Mouse (Mus musculus): ENCODE data around the gene Nr1h4.
"Not testable (repeated sequence)": the region's sequence is repeated elsewhere in the genome, so short reads cannot be mapped to it uniquely, and the experiment has no call there.

Nr1h4 gene

GRCm38 (mm10) chr10:89532929-89533727 is at the start of gene Nr1h4:
Gene Nr1h4 (minus strand): TSS chr10:89533585.
- DNase-seq, result no peak

DNA sequence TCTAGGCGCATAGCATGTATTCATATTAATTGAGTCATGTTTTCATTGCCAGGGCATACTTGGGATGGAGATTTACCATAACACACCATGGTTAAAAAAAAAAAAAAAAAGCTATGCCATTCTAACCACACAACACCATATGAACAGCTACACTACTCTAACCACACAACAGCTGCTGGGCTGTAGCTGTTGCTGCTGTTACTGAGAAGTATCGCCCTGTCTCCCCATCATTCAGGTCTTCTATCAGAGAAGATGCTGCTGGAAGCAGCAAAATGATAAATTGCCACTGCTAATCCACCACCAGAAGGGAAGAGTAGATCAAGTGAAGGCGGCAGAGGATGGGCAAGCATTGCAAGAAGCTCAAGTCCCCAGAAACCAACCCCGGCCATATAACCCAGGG is 45.4 kb upstream of the Nr1h4 start:
- DNase-seq, result no peak

DNA sequence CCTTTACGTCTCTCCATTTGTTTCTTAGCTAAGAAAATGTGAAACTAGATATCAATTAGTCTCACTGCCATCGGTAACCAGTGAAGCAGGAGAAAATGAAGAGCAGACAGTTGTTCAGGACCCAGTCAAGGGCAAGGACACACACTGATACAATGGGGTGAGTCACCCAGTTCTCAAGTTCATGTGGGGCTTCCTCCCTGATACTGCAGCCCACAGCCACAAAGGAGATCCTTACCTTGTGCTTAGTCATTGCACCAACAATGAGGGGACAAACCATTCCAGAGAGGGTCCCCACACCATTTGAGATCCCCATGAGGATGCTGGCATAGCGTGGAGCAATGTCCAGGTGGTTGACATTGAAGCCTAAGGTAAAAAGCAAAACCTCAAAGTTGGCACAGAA is 44.3 kb upstream of the Nr1h4 start:
- DNase-seq, result no peak

DNA sequence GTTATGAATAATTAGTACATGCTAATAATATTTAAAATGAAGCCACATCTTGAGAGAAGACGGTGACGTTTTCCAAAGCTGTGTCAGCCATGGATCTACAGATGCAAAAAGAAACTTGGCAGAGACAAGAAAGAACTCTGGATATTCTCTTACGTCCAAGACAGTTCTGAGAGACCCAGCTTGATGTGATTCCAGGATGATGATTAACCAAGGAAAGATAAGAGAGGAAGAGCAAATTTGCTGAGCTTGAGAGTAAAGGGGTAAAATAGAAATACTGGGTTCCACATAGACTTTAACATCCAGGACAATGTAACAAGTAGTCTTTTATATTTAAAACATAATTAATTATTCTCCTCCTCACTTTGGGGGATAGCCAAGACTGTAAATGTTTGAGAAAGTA is 40.0 kb upstream of the Nr1h4 start:
- no peak for DNase-seq

- no peak for DNase-seq
Measured at GRCm38 (mm10) chr10:89572946-89573345, 39.6 kb upstream of the Nr1h4 start.

DNA sequence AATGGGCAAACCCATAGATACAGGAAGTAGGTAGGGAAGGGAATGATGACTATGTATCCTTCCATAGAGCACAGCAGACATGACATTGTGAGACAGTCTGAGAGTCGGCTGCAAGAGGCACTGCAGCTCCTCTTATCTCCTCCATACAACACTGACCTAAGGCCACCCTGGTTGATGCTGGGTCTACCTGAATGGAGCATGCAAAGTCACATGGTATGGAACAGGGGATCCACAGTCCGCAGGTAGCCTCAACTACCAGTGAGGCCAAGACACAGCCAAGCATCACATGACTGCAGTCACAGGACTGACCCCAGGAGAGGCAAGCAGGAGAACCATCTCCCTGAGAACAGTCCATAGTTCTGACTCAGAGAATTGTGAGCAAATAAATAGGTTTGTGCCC is 34.0 kb upstream of the Nr1h4 start:
- DNase-seq, result no peak

DNA sequence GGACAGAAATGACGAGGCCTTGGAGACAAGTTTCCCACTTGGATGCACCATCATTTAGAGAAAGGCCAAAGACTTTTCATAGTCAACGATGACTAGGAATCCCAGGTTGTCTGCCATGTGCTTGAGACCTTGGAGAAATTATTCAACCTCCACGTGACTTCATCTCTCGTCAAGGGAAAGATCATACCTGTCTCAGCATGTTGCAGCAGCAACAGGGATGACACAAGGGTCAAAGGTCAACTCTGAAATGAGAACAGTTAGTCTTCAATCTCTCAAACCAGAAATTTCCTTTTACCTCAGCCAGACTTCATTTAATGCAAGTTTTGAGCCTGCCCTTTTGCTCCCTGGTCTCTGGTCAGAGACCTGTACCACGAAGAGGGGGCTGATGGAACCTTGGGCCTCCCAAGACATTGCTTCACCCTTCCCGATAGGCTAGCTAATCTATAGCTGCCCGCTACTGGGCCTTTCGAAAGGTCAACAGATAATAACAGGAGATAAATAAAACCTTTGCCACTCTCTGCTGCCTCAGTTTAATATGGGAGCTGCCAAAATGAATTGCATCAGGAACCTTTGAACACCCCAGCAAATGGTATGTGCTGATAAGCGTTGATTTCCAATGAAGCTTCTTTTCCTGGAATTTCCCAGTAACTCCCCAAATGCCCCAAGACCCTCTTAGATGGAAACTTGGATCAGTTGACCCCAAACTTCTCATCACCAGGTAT is 32.1 kb upstream of the Nr1h4 start:
- DNase-seq, result no peak

DNA sequence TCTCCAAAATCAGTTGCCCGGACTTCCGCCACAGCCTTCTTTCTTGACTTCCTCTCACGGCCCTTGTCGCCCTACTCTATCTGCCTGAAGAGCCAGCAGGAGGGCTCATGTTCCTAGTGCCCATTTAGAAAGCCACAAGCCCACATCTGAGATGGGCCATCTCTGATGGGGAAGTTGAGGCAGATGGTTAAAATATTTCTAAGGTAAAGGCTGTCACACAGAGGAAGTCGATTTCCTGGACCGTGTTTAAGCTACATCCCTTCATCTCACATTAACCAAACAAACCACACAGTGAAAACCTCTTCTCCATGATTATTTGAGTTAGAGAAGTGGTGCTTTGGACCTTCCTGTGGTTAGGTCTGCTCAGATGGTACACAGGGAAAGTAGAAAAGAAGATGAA is 28.7 kb upstream of the Nr1h4 start:
- DNase-seq, result no peak

GRCm38 (mm10) chr10:89559351-89559750 is 26.0 kb upstream of the Nr1h4 start:
- no peak for DNase-seq

DNA sequence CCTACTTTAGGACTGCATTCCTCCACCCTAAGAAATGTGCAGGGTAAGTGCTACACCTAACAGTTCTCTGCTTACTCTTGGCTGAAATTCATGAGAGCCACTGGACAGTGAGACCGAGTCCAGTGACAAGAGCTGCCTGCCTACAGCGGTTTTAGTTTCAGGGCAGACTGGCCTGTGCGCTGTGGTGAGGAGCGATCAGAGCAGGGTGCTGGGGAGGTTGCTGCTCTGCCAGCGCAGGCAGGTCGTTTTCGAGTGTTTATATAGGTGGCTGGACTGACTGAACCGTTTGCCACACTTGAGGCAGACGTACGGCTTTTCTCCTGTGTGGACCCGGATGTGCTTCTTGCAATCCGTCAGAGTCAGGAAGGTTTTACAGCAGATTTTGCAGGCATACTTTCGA is 21.5 kb upstream of the Nr1h4 start:
- not testable (repeated sequence) for DNase-seq

GRCm38 (mm10) chr10:89553855-89554254 is 20.5 kb upstream of the Nr1h4 start:
- DNase-seq, result not testable (repeated sequence)

GRCm38 (mm10) chr10:89553015-89553414 is 19.6 kb upstream of the Nr1h4 start:
- DNase-seq, result no peak

DNA sequence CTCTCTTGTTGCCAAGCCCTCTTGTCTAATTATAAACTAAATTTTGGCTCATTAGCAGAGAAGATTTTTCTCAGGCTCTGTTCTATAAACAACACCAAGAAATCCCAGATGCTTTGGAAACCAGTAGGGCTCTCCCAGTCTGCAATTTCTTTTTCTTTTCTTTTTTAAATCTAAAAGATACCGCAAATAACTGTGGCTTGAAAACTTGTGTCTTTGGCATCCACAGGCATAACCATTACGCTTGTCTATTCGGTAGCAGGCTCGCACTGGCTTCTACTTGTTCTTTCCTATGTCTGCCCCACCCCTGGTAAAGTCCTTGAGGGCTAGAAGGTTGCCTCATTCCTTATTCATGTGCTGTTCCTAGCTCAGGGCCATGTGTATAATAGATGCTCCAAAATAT is 18.3 kb upstream of the Nr1h4 start:
- no peak for DNase-seq

- DNase-seq, result no peak
Measured at GRCm38 (mm10) chr10:89548028-89548427, 14.6 kb upstream of the Nr1h4 start.

DNA sequence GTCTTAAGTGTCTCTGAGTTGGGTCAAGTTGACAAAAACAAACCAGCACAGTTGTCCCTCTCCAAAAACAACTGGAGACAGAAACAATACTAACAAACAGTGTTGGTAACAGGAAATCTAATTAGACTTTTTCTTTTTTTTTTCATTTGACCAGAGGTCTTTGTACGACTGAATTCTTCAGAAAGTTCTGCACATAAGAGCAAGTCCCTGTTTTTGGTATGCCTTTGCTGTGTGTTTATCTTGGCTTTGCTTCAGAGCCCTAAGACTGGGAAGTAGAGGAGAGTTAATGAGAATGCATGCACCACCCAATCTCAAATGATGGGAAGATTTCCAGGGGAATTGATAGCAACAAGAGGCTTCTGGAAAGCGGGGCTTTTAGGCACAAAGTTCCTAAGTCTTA is 13.6 kb upstream of the Nr1h4 start:
- no peak for DNase-seq

GRCm38 (mm10) chr10:89543867-89544266 is 10.5 kb upstream of the Nr1h4 start:
- no peak for DNase-seq

DNA sequence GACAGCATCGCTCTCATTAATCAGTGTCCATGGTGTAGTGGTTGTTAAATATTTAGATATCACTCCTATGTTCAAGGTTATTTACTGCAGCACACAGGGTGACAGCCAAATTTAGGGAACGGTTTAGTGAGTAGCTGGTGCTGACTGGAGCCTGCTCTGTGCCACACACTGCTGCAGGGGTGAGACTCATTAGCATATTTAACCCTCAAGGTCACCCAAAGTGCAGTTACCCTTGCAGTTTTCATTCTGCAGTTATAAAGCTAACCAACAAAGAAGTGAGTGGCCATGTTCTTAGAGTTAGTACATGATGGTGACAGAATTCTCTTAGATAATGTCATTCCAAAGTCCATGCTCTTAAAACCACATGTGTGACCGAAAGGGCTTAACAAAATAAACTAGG is 8.9 kb upstream of the Nr1h4 start:
- DNase-seq, result no peak

GRCm38 (mm10) chr10:89532451-89532850 is 934 bp downstream of the Nr1h4 start:
- no peak for DNase-seq

GRCm38 (mm10) chr10:89531976-89532375 is 1.4 kb downstream of the Nr1h4 start:
- no peak for DNase-seq

DNA sequence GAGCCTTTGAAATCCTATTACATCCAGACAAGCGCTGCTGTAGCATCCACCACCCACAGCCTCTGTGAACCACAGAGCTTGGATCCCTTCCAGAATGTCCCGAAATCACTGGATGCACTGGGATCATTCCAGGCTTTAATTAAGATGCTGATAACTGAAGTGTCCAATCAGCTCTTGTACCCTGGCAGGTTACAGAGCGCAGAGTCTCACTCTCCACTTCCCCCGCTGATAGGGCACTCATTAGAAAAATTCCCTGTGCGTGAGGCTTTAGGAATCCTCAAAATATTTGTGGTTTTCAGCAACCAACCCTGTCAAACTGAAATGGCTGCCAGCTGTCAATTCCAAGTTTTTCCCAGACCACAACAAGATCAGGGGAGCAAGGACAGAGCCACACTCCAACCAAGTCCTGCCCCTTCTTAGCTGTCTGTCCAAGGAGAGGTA is 2.2 kb downstream of the Nr1h4 start:
- DNase-seq, result no peak

DNA sequence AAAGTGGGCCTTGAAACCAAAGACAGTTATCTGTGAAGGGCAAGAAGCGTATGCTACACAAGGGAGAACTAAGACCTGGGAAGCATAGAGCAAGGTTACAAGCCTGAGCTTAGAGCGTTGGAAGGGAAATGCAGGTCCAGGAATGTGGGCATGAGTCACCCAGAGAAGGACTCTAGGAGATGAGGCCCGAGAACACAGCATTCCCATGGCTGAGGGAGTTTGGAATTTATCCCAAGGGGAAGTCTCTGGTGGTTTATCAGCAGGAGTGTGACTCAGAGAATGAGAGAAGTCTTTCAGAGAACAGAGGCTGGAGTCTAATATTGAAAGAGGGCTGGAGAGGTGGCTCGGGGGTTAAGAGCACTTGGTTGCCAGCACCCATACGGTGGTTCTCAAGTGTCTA is 6.3 kb downstream of the Nr1h4 start:
- no peak for DNase-seq

DNA sequence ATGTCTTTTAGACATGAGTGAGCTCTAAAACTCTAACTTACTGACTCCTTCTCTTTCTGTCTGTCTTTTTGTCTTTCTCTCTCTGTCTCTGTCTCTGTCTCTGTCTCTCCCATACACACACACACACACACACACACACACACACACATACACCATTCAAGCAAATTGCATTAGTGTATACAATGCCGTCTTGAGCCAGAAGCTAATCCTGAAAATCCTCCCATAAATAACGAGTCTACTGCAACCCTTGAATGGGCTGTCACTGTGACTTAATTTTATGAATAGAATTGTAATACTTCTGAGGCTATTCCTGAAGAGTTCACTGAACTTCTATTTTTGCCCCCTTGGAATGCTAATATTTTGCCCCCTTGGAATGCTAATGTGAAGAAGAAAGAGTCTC is 7.6 kb downstream of the Nr1h4 start:
- no peak for DNase-seq

DNA sequence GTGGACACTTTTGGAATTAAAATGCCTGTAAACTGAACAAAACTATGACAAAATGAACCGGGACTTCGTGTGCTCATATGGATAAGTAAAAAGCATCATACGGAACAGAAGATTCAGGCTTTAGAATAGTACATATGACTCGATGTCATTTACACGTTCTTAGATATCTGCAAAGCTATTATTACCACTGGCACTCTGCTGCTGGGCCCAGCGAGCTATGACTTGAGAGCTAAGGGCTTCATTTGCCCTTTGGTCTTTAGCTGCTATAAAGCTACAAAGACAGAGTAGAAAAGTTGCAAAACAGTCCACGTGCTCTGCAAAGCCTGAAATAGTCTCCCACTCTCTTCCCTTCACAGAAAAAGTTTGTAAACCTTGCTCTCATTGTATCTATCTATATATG is 10.9 kb downstream of the Nr1h4 start:
- DNase-seq, result no peak

GRCm38 (mm10) chr10:89521790-89522431 is 11.5 kb downstream of the Nr1h4 start:
- DNase-seq, result no peak
